Mouse (Mus musculus): ENCODE measurements around the gene Gadd45g.

Gadd45g gene

DNA sequence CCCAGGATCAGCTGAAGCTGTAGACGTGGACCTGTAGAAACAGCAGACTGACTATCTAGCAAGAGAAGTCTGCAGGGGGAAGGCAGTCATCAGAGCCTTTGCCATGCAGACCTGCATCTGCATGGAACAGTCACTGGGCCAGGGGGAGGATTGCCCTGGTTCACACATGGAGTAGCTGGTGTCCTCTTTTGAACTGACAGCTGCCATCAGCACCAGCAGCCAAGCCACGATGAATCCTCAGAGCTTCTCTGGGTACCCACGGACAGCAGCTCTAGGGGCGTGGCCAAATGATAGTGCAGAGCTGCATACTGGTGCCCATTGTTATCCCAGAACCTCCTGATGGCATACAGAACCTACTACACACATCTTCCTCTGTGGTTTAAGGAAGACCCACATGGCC is 33.5 kb downstream of the Gadd45g start:
- Histone ChIP-seq H3K27me3 (ENCODE audit: control insufficient read depth, insufficient read depth, low read length, poor library complexity, severe bottlenecking) (no peaks in the 10 kb centered on the region), H3K36me3 (ENCODE audit: control insufficient read depth, insufficient read depth, low read length, poor library complexity, severe bottlenecking) (no peaks in the 10 kb centered on the region)
- DNase-seq (ENCODE audit: low read depth, low spot score) = no peak

DNA sequence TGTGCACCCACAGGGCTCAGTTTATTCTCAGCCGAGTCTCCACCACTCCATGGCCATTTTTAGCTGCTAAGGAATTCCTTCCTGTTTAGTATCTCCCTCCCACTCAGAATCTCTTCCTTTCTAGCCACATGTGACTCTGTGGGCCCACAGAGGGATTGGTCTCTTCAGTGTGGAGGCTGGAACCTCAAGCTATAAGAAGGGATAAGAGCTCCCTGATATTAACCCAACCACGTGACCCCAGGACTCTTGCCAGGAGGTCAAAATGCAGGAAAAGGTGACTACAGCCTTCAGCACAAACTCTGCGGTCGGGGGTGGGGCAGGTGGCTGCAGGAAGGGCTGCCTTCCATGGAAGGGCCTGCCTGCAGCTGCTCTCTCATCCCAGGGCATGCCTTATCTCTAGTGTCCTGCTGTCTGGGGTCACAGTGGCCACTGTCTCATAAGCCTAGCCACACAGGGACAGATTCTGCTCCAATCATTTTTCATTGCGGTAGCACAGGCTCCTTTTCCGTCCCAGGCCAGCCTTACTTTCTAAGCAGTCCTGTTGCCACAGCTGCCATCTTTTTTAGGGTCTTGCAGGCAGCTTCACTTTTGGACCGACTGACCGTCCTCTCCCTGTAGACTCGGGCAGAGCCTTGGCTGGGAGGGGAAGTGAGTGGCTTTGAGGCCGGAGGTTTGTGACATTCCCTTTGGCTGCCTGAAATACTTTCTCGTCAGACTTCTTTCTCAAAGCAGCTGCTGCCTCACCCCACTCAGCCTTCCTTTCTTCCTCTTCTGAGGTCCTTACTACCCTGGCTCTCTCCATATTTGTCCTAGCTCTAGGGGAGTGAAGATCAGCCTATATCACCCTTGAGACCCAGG is 35.0 kb downstream of the Gadd45g start:
- no peak for DNase-seq (ENCODE audit: low read depth, low spot score)
- Histone ChIP-seq H3K27me3 (ENCODE audit: control insufficient read depth, insufficient read depth, low read length, poor library complexity, severe bottlenecking) (no peaks in the 10 kb centered on the region), H3K36me3 (ENCODE audit: control insufficient read depth, insufficient read depth, low read length, poor library complexity, severe bottlenecking) (no peaks in the 10 kb centered on the region)

DNA sequence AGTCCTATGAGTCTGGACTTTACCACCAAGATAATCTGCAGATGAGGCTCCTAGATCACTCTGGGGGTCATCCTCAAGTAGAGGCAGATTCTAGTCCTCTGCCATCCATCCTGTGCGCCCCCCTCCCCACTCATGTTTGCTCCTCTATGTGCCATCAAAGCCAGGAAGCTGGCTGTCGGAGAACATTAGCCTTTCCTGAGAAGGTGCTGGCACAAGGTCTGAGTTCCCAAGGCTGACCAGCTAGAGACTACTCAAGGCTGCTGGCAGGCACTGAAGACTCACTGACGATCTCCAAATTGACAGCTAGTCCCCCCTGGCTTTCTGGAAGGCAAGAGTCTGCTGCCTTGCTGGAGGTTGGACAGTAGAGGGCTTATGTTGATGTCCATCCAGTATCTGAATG is 35.7 kb downstream of the Gadd45g start:
- H3K36me3 ChIP-seq (ENCODE audit: control insufficient read depth, insufficient read depth, low read length, poor library complexity, severe bottlenecking) = no peaks in the 10 kb centered on the region; the same call in 1 of the 2 replicates
- DNase-seq (ENCODE audit: low read depth, low spot score) = no peak
- no peaks in the 10 kb centered on the region for H3K27me3 ChIP-seq (ENCODE audit: control insufficient read depth, insufficient read depth, low read length, poor library complexity, severe bottlenecking)

DNA sequence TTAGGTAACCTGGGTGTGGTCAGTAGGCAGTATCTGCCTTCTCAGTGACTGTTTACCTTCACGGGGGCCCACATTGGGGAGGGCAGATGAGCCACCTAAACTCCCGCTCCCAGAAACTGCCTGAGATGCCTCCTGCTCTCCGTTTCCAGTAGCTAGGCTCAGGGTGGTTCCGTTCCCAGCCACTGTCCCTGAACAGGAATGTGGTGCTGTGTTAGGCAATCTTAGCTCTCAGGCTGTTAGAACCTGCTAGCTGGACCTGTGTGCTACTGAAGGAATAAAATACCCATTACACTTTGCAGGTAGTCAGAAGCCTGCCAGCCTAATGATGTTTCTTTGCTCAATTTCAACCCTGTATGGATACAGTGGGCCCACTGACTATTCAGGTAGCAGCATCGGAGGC is 37.8 kb downstream of the Gadd45g start:
- no peaks in the 10 kb centered on the region; the same call in 1 of the 2 replicates for H3K36me3 ChIP-seq (ENCODE audit: control insufficient read depth, insufficient read depth, low read length, poor library complexity, severe bottlenecking)
- H3K27me3 ChIP-seq (ENCODE audit: control insufficient read depth, insufficient read depth, low read length, poor library complexity, severe bottlenecking) = no peaks in the 10 kb centered on the region
- no peak for DNase-seq (ENCODE audit: low read depth, low spot score)

DNA sequence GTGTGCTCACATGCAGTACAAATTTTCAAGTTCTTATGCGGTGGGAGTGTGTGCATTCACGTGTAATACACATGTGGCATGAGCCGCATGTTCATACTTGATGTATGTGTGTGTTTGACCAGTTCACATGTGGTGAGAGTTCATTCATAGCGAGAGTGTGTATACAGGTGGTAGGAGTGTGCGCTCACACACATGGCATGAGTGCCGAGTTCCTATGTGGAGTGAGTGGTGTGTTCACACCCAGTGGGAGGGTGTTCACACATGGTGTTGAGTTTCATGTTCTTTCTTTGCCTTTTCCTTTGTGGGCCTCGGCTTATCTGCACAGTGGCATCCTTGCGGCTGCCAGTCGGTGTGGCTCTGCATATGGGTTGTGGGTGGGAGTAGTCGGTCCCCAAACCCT is 39.1 kb downstream of the Gadd45g start:
- no peak for DNase-seq (ENCODE audit: low read depth, low spot score)
- Histone ChIP-seq H3K27me3 (ENCODE audit: control insufficient read depth, insufficient read depth, low read length, poor library complexity, severe bottlenecking) (no peaks in the 10 kb centered on the region), H3K36me3 (ENCODE audit: control insufficient read depth, insufficient read depth, low read length, poor library complexity, severe bottlenecking) (no peaks in the 10 kb centered on the region; the same call in 1 of the 2 replicates)

DNA sequence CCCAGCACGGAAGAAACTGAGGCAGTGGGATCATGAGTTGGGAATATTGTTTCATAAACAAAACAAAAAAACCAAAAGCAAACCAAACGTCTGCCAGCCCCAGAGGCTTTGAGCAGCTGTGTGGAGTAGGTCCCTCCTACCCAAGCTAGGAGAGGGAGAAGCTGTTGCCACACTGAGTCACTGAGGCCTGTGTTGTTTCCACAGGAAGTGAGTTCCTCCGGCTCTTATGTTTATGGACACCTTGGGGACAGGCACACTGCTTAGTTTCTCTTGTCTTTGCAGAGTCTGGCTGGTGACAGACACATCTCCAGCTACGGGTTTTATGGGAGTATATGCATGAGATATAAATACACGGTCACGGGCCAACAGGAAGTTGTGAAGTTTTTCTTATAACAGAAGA is 39.6 kb downstream of the Gadd45g start:
- no peaks in the 10 kb centered on the region; the same call in 1 of the 2 replicates for H3K36me3 ChIP-seq (ENCODE audit: control insufficient read depth, insufficient read depth, low read length, poor library complexity, severe bottlenecking)
- no peaks in the 10 kb centered on the region for H3K27me3 ChIP-seq (ENCODE audit: control insufficient read depth, insufficient read depth, low read length, poor library complexity, severe bottlenecking)
- DNase-seq (ENCODE audit: low read depth, low spot score) = peak; percentile 11

DNA sequence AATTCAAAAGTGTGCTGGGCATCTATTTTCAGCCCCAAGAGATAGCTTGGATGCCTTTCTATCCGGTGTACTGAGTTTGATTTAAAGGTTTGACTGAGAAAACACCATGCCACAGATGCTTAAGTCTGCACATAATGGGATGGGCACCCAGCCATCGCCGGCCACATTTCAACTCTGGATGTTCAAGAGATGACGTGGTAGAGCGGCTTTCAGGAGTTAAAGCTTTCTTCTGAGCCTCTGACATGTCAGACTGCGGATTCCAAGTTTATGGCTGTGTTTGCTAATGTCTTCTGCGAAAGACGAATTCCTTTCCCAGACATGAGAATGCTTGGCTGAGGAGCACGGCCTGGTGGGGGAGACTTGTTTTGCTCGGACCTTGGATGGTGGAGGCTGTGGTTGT is 40.2 kb downstream of the Gadd45g start:
- Histone ChIP-seq H3K36me3 (ENCODE audit: control insufficient read depth, insufficient read depth, low read length, poor library complexity, severe bottlenecking) (no peaks in the 10 kb centered on the region; the same call in 1 of the 2 replicates), H3K27me3 (ENCODE audit: control insufficient read depth, insufficient read depth, low read length, poor library complexity, severe bottlenecking) (no peaks in the 10 kb centered on the region)
- DNase-seq (ENCODE audit: low read depth, low spot score) = no peak

DNA sequence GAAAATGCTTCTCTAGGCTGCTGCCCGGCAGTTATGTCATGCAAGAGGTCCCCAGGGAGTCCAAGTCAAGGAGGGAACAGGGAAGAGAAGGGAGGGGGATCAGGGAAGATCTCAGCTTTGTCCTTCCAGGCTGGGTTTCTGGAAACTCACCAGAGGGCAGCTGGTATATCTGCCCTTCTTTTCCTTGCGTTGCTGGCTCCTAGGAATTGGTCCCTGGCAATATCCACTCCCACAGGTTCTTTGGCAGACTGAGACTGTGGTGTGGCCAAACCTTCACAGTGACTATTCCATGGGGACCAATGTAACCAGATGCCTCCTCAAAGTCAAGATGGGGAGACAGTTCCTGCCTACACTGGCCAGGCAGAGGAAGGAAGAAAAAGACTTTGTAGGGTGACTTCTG is 41.9 kb downstream of the Gadd45g start:
- DNase-seq (ENCODE audit: low read depth, low spot score) = no peak
- Histone ChIP-seq H3K27me3 (ENCODE audit: control insufficient read depth, insufficient read depth, low read length, poor library complexity, severe bottlenecking) (no peaks in the 10 kb centered on the region), H3K36me3 (ENCODE audit: control insufficient read depth, insufficient read depth, low read length, poor library complexity, severe bottlenecking) (no peaks in the 10 kb centered on the region; the same call in 1 of the 2 replicates)

DNA sequence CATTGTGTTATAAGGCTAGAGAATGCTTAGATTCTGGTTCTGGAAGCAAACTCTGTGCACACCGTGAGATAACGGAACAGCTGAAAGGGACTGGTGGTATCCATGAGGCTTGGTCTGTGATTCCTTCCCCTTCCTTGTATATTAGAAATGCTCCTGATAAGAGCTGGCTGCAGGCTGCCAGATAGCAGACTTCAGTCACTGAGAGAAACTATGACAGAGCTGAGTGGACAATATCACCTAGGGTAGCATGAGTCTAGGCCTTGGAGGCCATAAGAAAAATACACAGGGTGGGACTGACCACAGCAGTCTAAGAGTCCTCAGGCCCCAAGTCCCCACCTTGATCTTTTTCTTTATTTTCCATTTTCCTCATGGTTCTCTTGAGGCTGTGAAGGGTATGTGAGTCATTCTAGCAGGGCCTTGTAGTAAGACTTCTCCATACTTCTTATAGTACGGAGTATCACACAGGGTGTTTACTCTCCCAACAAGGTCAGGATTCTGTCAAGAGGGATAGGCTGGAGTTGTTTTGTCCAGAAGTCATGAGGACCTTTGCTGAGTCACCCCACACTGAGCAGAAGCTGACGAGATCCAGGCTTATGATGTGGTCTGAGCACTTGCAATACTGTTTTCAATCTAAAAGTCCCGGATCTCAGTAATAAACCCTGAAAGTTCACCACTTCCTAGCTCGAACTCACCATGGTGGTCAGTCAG is 45.5 kb downstream of the Gadd45g start:
- no peaks in the 10 kb centered on the region; the same call in 1 of the 2 replicates for H3K36me3 ChIP-seq (ENCODE audit: control insufficient read depth, insufficient read depth, low read length, poor library complexity, severe bottlenecking)
- DNase-seq (ENCODE audit: low read depth, low spot score) = no peak
- no peaks in the 10 kb centered on the region for H3K27me3 ChIP-seq (ENCODE audit: control insufficient read depth, insufficient read depth, low read length, poor library complexity, severe bottlenecking)

DNA sequence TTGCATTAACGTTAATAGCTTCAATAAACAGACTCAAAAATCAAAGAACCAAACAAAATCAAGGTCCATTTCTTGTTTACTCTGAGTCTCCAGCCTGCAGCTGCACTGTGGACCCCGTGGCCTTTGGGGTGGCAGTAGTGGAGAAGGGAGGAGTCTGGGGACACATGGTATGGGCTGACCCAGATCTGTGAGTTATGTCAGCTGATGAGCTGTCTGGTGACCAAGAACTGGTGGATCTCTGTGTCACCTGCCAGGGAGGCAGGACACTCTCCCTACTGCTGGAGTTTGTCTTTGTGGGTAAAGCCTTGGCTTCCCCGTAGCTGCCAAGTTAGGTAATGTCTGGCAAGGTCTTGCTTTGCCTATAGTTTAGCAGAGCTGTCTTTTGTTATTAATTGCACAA is 51.1 kb downstream of the Gadd45g start:
- DNase-seq (ENCODE audit: low read depth, low spot score) = no peak
- H3K36me3 ChIP-seq (ENCODE audit: control insufficient read depth, insufficient read depth, low read length, poor library complexity, severe bottlenecking) = no peaks in the 10 kb centered on the region
- H3K27me3 ChIP-seq (ENCODE audit: control insufficient read depth, insufficient read depth, low read length, poor library complexity, severe bottlenecking) = no peaks in the 10 kb centered on the region
